Mouse (Mus musculus): ENCODE data around the gene Rela. TPM values are rescaled to one million over a fixed set of nuclear protein-coding genes. Genes with fewer than 3 reads are reported as not detected.

Rela gene
- polyA plus RNA-seq, 1 experiment from 2014 or later: 37.7 TPM

GRCm38 (mm10) chr19:5621884-5622283 lies 15.4 kb upstream of the Rela start:
- no peaks in the 10 kb centered on the region for H3K9me3 ChIP-seq (replicated peaks; ENCODE audit: control insufficient read depth, low read length)
- ATAC-seq (replicated peaks; ENCODE audit: extremely low read depth, insufficient read depth, low FRiP score): no peak
- no peaks in the 10 kb centered on the region for H3K36me3 ChIP-seq (ENCODE audit: control insufficient read depth, insufficient read depth)
- WGBS: 56% methylated on average over 5 of the region's 5 CpGs
- no peak overlapping the region for H3K4me2 ChIP-seq (ENCODE audit: low read depth, low read length)
- no peak overlapping the region for H3K9ac ChIP-seq (ENCODE audit: low read length)
- no peak overlapping the region for H3K4me3 ChIP-seq (ENCODE audit: low read length)
- no peaks in the 10 kb centered on the region for H3K27me3 ChIP-seq (ENCODE audit: control insufficient read depth, insufficient read depth, low read length)
- H3K4me1 ChIP-seq (ENCODE audit: control insufficient read depth, insufficient read depth, low read length): no peaks in the 10 kb centered on the region
- H3K27ac ChIP-seq (ENCODE audit: low read length): no peak overlapping the region

DNA sequence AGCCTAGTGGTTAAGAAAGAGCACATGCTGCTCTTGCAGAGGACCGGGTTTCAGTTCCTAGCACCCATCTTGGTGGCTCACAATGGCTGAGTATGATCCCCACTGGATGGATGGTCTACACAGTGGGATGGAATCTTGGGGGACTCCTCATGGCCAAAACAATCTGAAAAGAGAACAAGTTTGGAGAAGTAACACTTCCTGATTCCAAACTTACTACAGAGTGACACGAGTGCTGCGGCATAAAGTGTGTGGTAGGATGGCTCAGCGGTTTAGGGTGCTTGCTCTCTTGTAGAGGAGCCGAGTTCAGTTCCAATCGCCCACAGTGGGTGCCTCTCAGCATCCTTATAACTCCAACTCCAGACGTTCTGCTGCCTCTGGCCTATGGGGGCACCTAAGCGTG lies 12.0 kb upstream of the Rela start:
- Histone ChIP-seq H3K27ac (ENCODE audit: low read length) (no peak overlapping the region), H3K4me2 (ENCODE audit: low read depth, low read length) (no peak overlapping the region), H3K27me3 (ENCODE audit: control insufficient read depth, insufficient read depth, low read length) (no peaks in the 10 kb centered on the region), H3K4me1 (ENCODE audit: control insufficient read depth, insufficient read depth, low read length) (no peaks in the 10 kb centered on the region), H3K9me3 (replicated peaks; ENCODE audit: control insufficient read depth, low read length) (no peaks in the 10 kb centered on the region), H3K4me3 (ENCODE audit: low read length) (no peak overlapping the region), H3K9ac (ENCODE audit: low read length) (no peak overlapping the region), H3K36me3 (ENCODE audit: control insufficient read depth, insufficient read depth) (no peaks in the 10 kb centered on the region)
- ATAC-seq (replicated peaks; ENCODE audit: extremely low read depth, insufficient read depth, low FRiP score): no peak
- 77% methylated on average over 8 of the region's 8 CpGs for WGBS

GRCm38 (mm10) chr19:5629907-5630306 lies 7.4 kb upstream of the Rela start:
- Histone ChIP-seq H3K4me1 (ENCODE audit: control insufficient read depth, insufficient read depth, low read length) (no peaks in the 10 kb centered on the region), H3K27ac (ENCODE audit: low read length) (no peak overlapping the region), H3K36me3 (ENCODE audit: control insufficient read depth, insufficient read depth) (no peaks in the 10 kb centered on the region), H3K4me2 (ENCODE audit: low read depth, low read length) (no peak overlapping the region), H3K27me3 (ENCODE audit: control insufficient read depth, insufficient read depth, low read length) (no peaks in the 10 kb centered on the region), H3K9ac (ENCODE audit: low read length) (no peak overlapping the region), H3K4me3 (ENCODE audit: low read length) (no peak overlapping the region), H3K9me3 (replicated peaks; ENCODE audit: control insufficient read depth, low read length) (no peaks in the 10 kb centered on the region)
- no peak for ATAC-seq (replicated peaks; ENCODE audit: extremely low read depth, insufficient read depth, low FRiP score)

DNA sequence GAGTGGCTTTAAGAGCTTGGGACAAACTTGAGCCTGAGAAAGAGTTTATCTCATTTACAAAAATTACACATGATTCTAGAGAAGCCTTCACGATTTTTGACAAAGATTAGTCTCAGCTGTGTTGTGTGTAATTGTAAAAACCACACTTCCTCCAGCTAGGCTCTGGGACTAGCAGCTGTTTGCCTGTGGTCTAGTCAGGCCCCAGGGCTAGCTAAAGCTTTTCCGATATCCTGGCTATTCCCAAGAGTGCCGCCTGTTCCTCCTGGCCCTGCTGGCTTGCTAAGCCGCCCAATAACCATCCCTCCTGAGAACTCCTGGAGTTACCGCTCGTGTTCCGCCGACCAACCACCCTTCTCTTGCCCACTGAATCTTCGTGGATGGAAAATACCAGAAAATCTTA lies 5.2 kb upstream of the Rela start:
- H3K9ac ChIP-seq (ENCODE audit: low read length): no peak overlapping the region
- no peaks in the 10 kb centered on the region for H3K9me3 ChIP-seq (replicated peaks; ENCODE audit: control insufficient read depth, low read length)
- H3K4me2 ChIP-seq (ENCODE audit: low read depth, low read length): no peak overlapping the region
- H3K36me3 ChIP-seq (ENCODE audit: control insufficient read depth, insufficient read depth): no peaks in the 10 kb centered on the region
- H3K27ac ChIP-seq (ENCODE audit: low read length): no peak overlapping the region
- H3K4me3 ChIP-seq (ENCODE audit: low read length): no peak overlapping the region
- no peak for ATAC-seq (replicated peaks; ENCODE audit: extremely low read depth, insufficient read depth, low FRiP score)
- 72% methylated on average over 9 of the region's 9 CpGs for WGBS
- no peaks in the 10 kb centered on the region for H3K27me3 ChIP-seq (ENCODE audit: control insufficient read depth, insufficient read depth, low read length)
- peaks cover 7% of the 10 kb centered on the region for H3K4me1 ChIP-seq (ENCODE audit: control insufficient read depth, insufficient read depth, low read length)

DNA sequence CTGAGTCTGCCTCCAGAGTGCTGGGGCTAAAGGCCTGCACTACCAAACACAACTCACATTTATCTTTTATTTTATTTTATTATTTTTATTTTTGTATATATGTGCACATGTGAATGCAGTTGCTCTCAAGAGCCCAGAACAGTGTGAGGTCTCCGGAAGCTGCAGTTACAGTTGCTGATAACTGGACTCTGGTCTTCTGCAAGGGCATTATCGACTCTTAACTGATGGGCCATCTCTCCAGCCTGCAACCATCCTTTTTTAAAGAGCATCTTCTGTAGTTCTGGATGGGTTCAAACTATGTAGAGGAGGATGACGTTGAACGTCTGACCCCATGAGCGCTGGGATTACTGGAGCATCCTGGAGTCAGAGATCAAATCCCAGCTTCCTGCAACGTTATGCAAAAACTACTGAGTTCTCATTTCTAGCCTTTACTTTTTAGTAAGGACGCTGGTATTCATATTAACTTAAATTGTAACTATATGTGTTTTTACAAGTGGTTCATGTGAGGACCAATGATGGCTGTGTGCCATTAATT lies 1.2 kb upstream of the Rela start:
- H3K4me3 ChIP-seq (ENCODE audit: low read length): no peak overlapping the region
- H3K36me3 ChIP-seq (ENCODE audit: control insufficient read depth, insufficient read depth): peaks cover 14% of the 10 kb centered on the region
- H3K27ac ChIP-seq (ENCODE audit: low read length): 0 out of 2 replicates have a peak overlapping the region, but pooled peaks have one; percentile 12
- peaks cover 22% of the 10 kb centered on the region for H3K4me1 ChIP-seq (ENCODE audit: control insufficient read depth, insufficient read depth, low read length)
- ATAC-seq (replicated peaks; ENCODE audit: extremely low read depth, insufficient read depth, low FRiP score): no peak
- peak overlapping the region; percentile 95; the same call in 1 of the 2 replicates for H3K4me2 ChIP-seq (ENCODE audit: low read depth, low read length)
- H3K27me3 ChIP-seq (ENCODE audit: control insufficient read depth, insufficient read depth, low read length): no peaks in the 10 kb centered on the region
- WGBS: 67% methylated on average over 7 of the region's 7 CpGs
- H3K9me3 ChIP-seq (replicated peaks; ENCODE audit: control insufficient read depth, low read length): no peaks in the 10 kb centered on the region
- H3K9ac ChIP-seq (ENCODE audit: low read length): no peak overlapping the region

- no peaks in the 10 kb centered on the region for H3K9me3 ChIP-seq (replicated peaks; ENCODE audit: control insufficient read depth, low read length)
- 38% methylated on average over 12 of the region's 12 CpGs for WGBS
- H3K36me3 ChIP-seq (ENCODE audit: control insufficient read depth, insufficient read depth): peaks cover 18% of the 10 kb centered on the region
- peak overlapping the region; percentile 95 for H3K4me2 ChIP-seq (ENCODE audit: low read depth, low read length)
- peak overlapping the region; percentile 76 for H3K4me3 ChIP-seq (ENCODE audit: low read length)
- peak overlapping the region; percentile 96 for H3K27ac ChIP-seq (ENCODE audit: low read length)
- no peaks in the 10 kb centered on the region for H3K27me3 ChIP-seq (ENCODE audit: control insufficient read depth, insufficient read depth, low read length)
- H3K9ac ChIP-seq (ENCODE audit: low read length): peak overlapping the region; percentile 96
- ATAC-seq (replicated peaks; ENCODE audit: extremely low read depth, insufficient read depth, low FRiP score): no peak
- peaks cover 22% of the 10 kb centered on the region for H3K4me1 ChIP-seq (ENCODE audit: control insufficient read depth, insufficient read depth, low read length)
Observed at GRCm38 (mm10) chr19:5636571-5637041, 677 bp upstream of the Rela start.

DNA sequence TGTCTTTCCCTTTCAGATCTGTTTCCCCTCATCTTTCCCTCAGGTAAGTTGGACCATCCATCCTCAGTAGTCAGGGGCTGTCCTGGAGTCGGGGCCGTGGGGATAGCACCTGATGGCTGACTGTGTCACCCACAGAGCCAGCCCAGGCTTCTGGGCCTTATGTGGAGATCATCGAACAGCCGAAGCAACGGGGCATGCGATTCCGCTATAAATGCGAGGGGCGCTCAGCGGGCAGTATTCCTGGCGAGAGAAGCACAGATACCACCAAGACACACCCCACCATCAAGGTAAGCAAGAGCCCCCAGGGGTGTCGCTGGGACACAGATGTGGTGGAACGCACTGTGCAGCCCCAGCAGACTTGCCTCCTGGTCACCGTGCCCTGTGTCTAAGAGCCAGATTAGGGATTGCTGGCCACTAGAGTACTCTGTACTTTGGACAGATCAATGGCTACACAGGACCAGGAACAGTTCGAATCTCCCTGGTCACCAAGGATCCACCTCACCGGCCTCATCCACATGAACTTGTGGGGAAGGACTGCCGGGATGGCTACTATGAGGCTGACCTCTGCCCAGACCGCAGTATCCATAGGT lies 1.2 kb downstream of the Rela start:
- Histone ChIP-seq H3K4me2 (ENCODE audit: low read depth, low read length) (peak overlapping the region; percentile 95), H3K9me3 (replicated peaks; ENCODE audit: control insufficient read depth, low read length) (no peaks in the 10 kb centered on the region), H3K9ac (ENCODE audit: low read length) (peak overlapping the region; percentile 96), H3K27ac (ENCODE audit: low read length) (peak overlapping the region; percentile 96), H3K4me1 (ENCODE audit: control insufficient read depth, insufficient read depth, low read length) (peaks cover 22% of the 10 kb centered on the region), H3K27me3 (ENCODE audit: control insufficient read depth, insufficient read depth, low read length) (no peaks in the 10 kb centered on the region), H3K36me3 (ENCODE audit: control insufficient read depth, insufficient read depth) (peaks cover 34% of the 10 kb centered on the region), H3K4me3 (ENCODE audit: low read length) (peak overlapping the region; percentile 76)
- no peak for ATAC-seq (replicated peaks; ENCODE audit: extremely low read depth, insufficient read depth, low FRiP score)
- 89% methylated on average over 18 of the region's 18 CpGs for WGBS

GRCm38 (mm10) chr19:5640339-5640738 lies 3.1 kb downstream of the Rela start:
- 37% methylated on average over 9 of the region's 9 CpGs for WGBS
- Histone ChIP-seq H3K4me1 (ENCODE audit: control insufficient read depth, insufficient read depth, low read length) (peaks cover 22% of the 10 kb centered on the region), H3K9ac (ENCODE audit: low read length) (no peak overlapping the region; the same call in 1 of the 2 replicates), H3K27me3 (ENCODE audit: control insufficient read depth, insufficient read depth, low read length) (no peaks in the 10 kb centered on the region), H3K9me3 (replicated peaks; ENCODE audit: control insufficient read depth, low read length) (no peaks in the 10 kb centered on the region), H3K4me2 (ENCODE audit: low read depth, low read length) (peak overlapping the region; percentile 22; the same call in 1 of the 2 replicates), H3K4me3 (ENCODE audit: low read length) (no peak overlapping the region), H3K27ac (ENCODE audit: low read length) (0 out of 2 replicates have a peak overlapping the region, but pooled peaks have one; percentile 2), H3K36me3 (ENCODE audit: control insufficient read depth, insufficient read depth) (peaks cover 46% of the 10 kb centered on the region)
- no peak for ATAC-seq (replicated peaks; ENCODE audit: extremely low read depth, insufficient read depth, low FRiP score)

GRCm38 (mm10) chr19:5641021-5641420 lies 3.7 kb downstream of the Rela start:
- H3K4me1 ChIP-seq (ENCODE audit: control insufficient read depth, insufficient read depth, low read length): peaks cover 22% of the 10 kb centered on the region
- no peak overlapping the region for H3K4me2 ChIP-seq (ENCODE audit: low read depth, low read length)
- H3K36me3 ChIP-seq (ENCODE audit: control insufficient read depth, insufficient read depth): peaks cover 52% of the 10 kb centered on the region
- no peak overlapping the region for H3K4me3 ChIP-seq (ENCODE audit: low read length)
- no peak overlapping the region for H3K9ac ChIP-seq (ENCODE audit: low read length)
- no peaks in the 10 kb centered on the region for H3K9me3 ChIP-seq (replicated peaks; ENCODE audit: control insufficient read depth, low read length)
- no peaks in the 10 kb centered on the region for H3K27me3 ChIP-seq (ENCODE audit: control insufficient read depth, insufficient read depth, low read length)
- 84% methylated on average over 17 of the region's 17 CpGs for WGBS
- ATAC-seq (replicated peaks; ENCODE audit: extremely low read depth, insufficient read depth, low FRiP score): no peak
- H3K27ac ChIP-seq (ENCODE audit: low read length): no peak overlapping the region

All from heart, embryonic 16.5 days (tissue).